Mouse (Mus musculus) stomach, postnatal 0 days (tissue): ENCODE data around the gene Slc6a11. TPM values are rescaled to one million over a fixed set of nuclear protein-coding genes. Genes with fewer than 3 reads are reported as not detected.

Experiments used
- ATAC-seq: fragments of 200-750 bp; cut with Nextera tagmentation; 2 replicates; pipeline ENCODE4 v1.8.0; 2017; ENCODE audit not compliant: low FRiP score, low TSS enrichment
- DNase-seq: peaks from one replicate; pipeline ENCODE4 v3.0.0-alpha.2; 2016; ENCODE audit warnings: low spot score
- H3K27ac ChIP-seq: fragments of 300-500 bp; sonication (generic); replicated peaks from 2 replicates; pipeline ENCODE4 v1.5.1; 2014; ENCODE audit warnings: mild to moderate bottlenecking, control low read depth
- H3K27me3 ChIP-seq: fragments of 300-500 bp; sonication (generic); 2 replicates; pipeline ENCODE4 v1.6.1; 2014; ENCODE audit warnings: low read length; ENCODE audit not compliant: control insufficient read depth, insufficient read depth
- H3K36me3 ChIP-seq: fragments of 300-500 bp; sonication (generic); 2 replicates; pipeline ENCODE4 v1.6.1; 2014; ENCODE audit warnings: low read length, mixed read lengths; ENCODE audit not compliant: control insufficient read depth, insufficient read depth
- H3K4me1 ChIP-seq: fragments of 300-500 bp; sonication (generic); replicated peaks from 2 replicates; pipeline ENCODE4 v1.6.1; 2014; ENCODE audit warnings: antibody characterized with exemption; ENCODE audit not compliant: control insufficient read depth, insufficient read depth
- H3K4me2 ChIP-seq: fragments of 300-500 bp; sonication (generic); replicated peaks from 2 replicates; pipeline ENCODE4 v1.6.1; 2014; ENCODE audit warnings: low read depth, mild to moderate bottlenecking, control low read depth, moderate library complexity
- H3K4me3 ChIP-seq: fragments of 300-500 bp; sonication (generic); 2 replicates; pipeline ENCODE4 v1.5.1; 2014; ENCODE audit warnings: low read depth, low read length, control low read depth
- H3K9ac ChIP-seq: fragments of 300-500 bp; sonication (generic); 2 replicates; pipeline ENCODE4 v1.6.1; 2014; ENCODE audit warnings: mild to moderate bottlenecking, low read length, control low read depth, mixed read lengths
- H3K9me3 ChIP-seq: fragments of 300-500 bp; sonication (generic); 2 replicates; pipeline ENCODE4 v1.6.1; 2016; ENCODE audit warnings: low read length; ENCODE audit not compliant: control insufficient read depth
- CTCF ChIP-seq: IDR thresholded peaks from 2 replicates; pipeline ENCODE4 v1.5.1; 2016; ENCODE audit warnings: antibody characterized with exemption, low read depth, mild to moderate bottlenecking, moderate library complexity
- EP300 ChIP-seq: optimal IDR thresholded peaks from 2 replicates; pipeline ENCODE3; 2016; ENCODE audit warnings: antibody characterized with exemption
- WGBS: fragments of 180-500 bp; shearing (Covaris S2); extraction: QIAGEN DNeasy Blood & Tissue Kit; methylation state at CpG from one replicate; pipeline ENCODE4 v1.1.7; 2014; 5-methylcytosine and 5-hydroxymethylcytosine counted together
- polyA plus RNA-seq: library from polyadenylated mRNA; unstranded; fragments of >200 nt; fragmentation: Nextera tagmentation; extraction: Ambion mirVana; gene quantifications from 2 replicates; pipeline ENCODE4 v1.2.1, GENCODE M21; 2015

Gene Slc6a11
- 0.35 TPM in 2 replicates for polyA plus RNA-seq

- Histone ChIP-seq H3K4me3 (peak within 1 kb of the TSS; percentile 35), H3K9ac (no peak within 1 kb of the TSS), H3K4me2 (peak within 1 kb of the TSS; percentile 57), H3K4me1 (no peaks in the 10 kb centered on the region), H3K9me3 (no peaks in the 10 kb centered on the region), H3K27ac (no peak within 1 kb of the TSS), H3K27me3 (no peaks in the 10 kb centered on the region; the same call in 1 of the 2 replicates), H3K36me3 (no peaks in the 10 kb centered on the region)
- TF ChIP-seq EP300 (no peak), CTCF (no peak)
- DNase-seq (no peak), ATAC-seq (no peak)
- WGBS = 6% methylated on average over 47 of the region's 76 CpGs
Observed at GRCm38 (mm10) chr6:114131122-114131872, at the start of gene Slc6a11. Slc6a11 (plus strand) TSS chr6:114131241.

GRCm38 (mm10) chr6:114087106-114087505 lies 43.9 kb upstream of the Slc6a11 start:
- no peak overlapping the region for H3K9ac ChIP-seq
- H3K27me3 ChIP-seq = no peaks in the 10 kb centered on the region
- H3K4me1 ChIP-seq = no peaks in the 10 kb centered on the region
- H3K27ac ChIP-seq = no peak overlapping the region
- no peaks in the 10 kb centered on the region for H3K36me3 ChIP-seq
- DNase-seq (peak; percentile 71), ATAC-seq (no peak)
- TF ChIP-seq CTCF = no peak
- TF ChIP-seq EP300 = no peak
- no peak overlapping the region for H3K4me3 ChIP-seq
- H3K4me2 ChIP-seq = no peak overlapping the region
- no peaks in the 10 kb centered on the region for H3K9me3 ChIP-seq
- WGBS = 23% methylated on average over 7 of the region's 7 CpGs

GRCm38 (mm10) chr6:114089626-114090025 lies 41.4 kb upstream of the Slc6a11 start:
- DNase-seq (peak; percentile 64), ATAC-seq (no peak)
- no peak overlapping the region for H3K4me2 ChIP-seq
- no peaks in the 10 kb centered on the region for H3K27me3 ChIP-seq
- 18% methylated on average over 5 of the region's 5 CpGs for WGBS
- no peak overlapping the region for H3K27ac ChIP-seq
- TF ChIP-seq EP300 (no peak), CTCF (peak; percentile 92)
- H3K4me3 ChIP-seq = no peak overlapping the region
- H3K4me1 ChIP-seq = no peaks in the 10 kb centered on the region
- no peaks in the 10 kb centered on the region for H3K36me3 ChIP-seq
- H3K9ac ChIP-seq = no peak overlapping the region
- no peaks in the 10 kb centered on the region for H3K9me3 ChIP-seq

- Histone ChIP-seq H3K27ac (no peak overlapping the region), H3K9me3 (no peaks in the 10 kb centered on the region), H3K4me2 (no peak overlapping the region), H3K27me3 (no peaks in the 10 kb centered on the region), H3K36me3 (no peaks in the 10 kb centered on the region), H3K9ac (no peak overlapping the region), H3K4me1 (no peaks in the 10 kb centered on the region), H3K4me3 (no peak overlapping the region)
- no peak for ATAC-seq
- WGBS = 50% methylated on average over 9 of the region's 9 CpGs
- TF ChIP-seq CTCF = no peak
- no peak for TF ChIP-seq EP300
- no peak for DNase-seq
Observed at GRCm38 (mm10) chr6:114092216-114092615, 38.8 kb upstream of the Slc6a11 start.

- Histone ChIP-seq H3K4me3 (no peak overlapping the region), H3K27me3 (no peaks in the 10 kb centered on the region), H3K4me1 (no peaks in the 10 kb centered on the region), H3K9me3 (no peaks in the 10 kb centered on the region), H3K36me3 (no peaks in the 10 kb centered on the region), H3K9ac (no peak overlapping the region), H3K27ac (no peak overlapping the region), H3K4me2 (no peak overlapping the region)
- 71% methylated on average over 16 of the region's 16 CpGs for WGBS
- DNase-seq (no peak), ATAC-seq (no peak)
- no peak for TF ChIP-seq EP300
Observed at GRCm38 (mm10) chr6:114094251-114094650, 36.8 kb upstream of the Slc6a11 start.

GRCm38 (mm10) chr6:114096574-114096973 lies 34.5 kb upstream of the Slc6a11 start:
- no peak overlapping the region for H3K27ac ChIP-seq
- WGBS = 80% methylated on average over 6 of the region's 6 CpGs

More at GRCm38 (mm10) chr6:114096574-114096973, 34.5 kb upstream of the Slc6a11 start:
- H3K4me3 ChIP-seq = no peak overlapping the region
- H3K4me1 ChIP-seq = no peaks in the 10 kb centered on the region
- no peaks in the 10 kb centered on the region for H3K9me3 ChIP-seq
- ATAC-seq = no peak
- no peaks in the 10 kb centered on the region for H3K27me3 ChIP-seq
- no peaks in the 10 kb centered on the region for H3K36me3 ChIP-seq
- DNase-seq = no peak
- H3K4me2 ChIP-seq = no peak overlapping the region
- H3K9ac ChIP-seq = no peak overlapping the region
- no peak for TF ChIP-seq CTCF
- TF ChIP-seq EP300 = no peak
